Comparison of ENCODE assay signal across 10 mouse cellular contexts in genomic region chr8:83568128-83568527, GRCm38 (mm10). TPM values are rescaled to one million over a fixed set of nuclear protein-coding genes. Genes with fewer than 3 reads are reported as not detected.
DNase-seq lines count a peak whose midpoint lies in the region; ATAC-seq lines count a peak whose summit lies in the region.
"Had no signal": no experiment of that assay in that cellular context is flagged by ENCODE, and none has a peak within 500 bp of the region (broad histone marks: within the 10 kb centered on the region; RNA-seq: fewer than 3 reads in every experiment).

No protein-coding gene starts in this region.

- H3K27me3 ChIP-seq in embryonic facial prominence, embryonic 12.5 days: no peaks in the 10 kb centered on the region
- no peaks in the 10 kb centered on the region for H3K27me3 ChIP-seq in limb, embryonic 13.5 days

- peaks cover 16% of the 10 kb centered on the region for H3K4me1 ChIP-seq in embryonic facial prominence, embryonic 12.5 days
- peaks cover 12% of the 10 kb centered on the region for H3K4me1 ChIP-seq in limb, embryonic 13.5 days

- ATAC-seq in embryonic facial prominence, embryonic 12.5 days (ENCODE audit: insufficient number of reproducible peaks, insufficient read depth, low FRiP score, low TSS enrichment): no peak
- ATAC-seq in limb, embryonic 13.5 days (ENCODE audit: low FRiP score, low read depth): no peak
- ATAC-seq in activated CD4-positive, CD25-positive, alpha-beta regulatory T cell, adult 4 months: no peak

- no peaks in the 10 kb centered on the region for H3K9me3 ChIP-seq in embryonic facial prominence, embryonic 12.5 days
- no peaks in the 10 kb centered on the region for H3K9me3 ChIP-seq in limb, embryonic 13.5 days

- peak; percentile 7 for DNase-seq in kidney, adult 9 months
- no peak for DNase-seq in kidney, adult 8-10 months
- DNase-seq in R1 (ENCODE audit: low read depth, low spot score): peak; percentile 63
- no peak for DNase-seq in ovary, postnatal 10 days (ENCODE audit: low spot score)
- no peak for DNase-seq in gastrocnemius, postnatal 25 days
- DNase-seq: thymus, adult 2 months had no signal

- no peak overlapping the region for H3K4me3 ChIP-seq in embryonic facial prominence, embryonic 12.5 days
- H3K4me3 ChIP-seq in limb, embryonic 13.5 days: peak overlapping the region; percentile 65; the same call in 1 of the 2 replicates

- 71% methylated on average over 5 of the region's 5 CpGs for whole genome bisulfite sequencing in embryonic facial prominence, embryonic 12.5 days
- 67% methylated on average over 5 of the region's 5 CpGs for WGBS in limb, embryonic 13.5 days

- H3K9ac ChIP-seq in embryonic facial prominence, embryonic 12.5 days: no peak overlapping the region
- H3K9ac ChIP-seq in limb, embryonic 13.5 days: peak overlapping the region; percentile 84

- H3K4me2 ChIP-seq in embryonic facial prominence, embryonic 12.5 days (replicated peaks): peak overlapping the region; percentile 87
- peak overlapping the region; percentile 92 for H3K4me2 ChIP-seq in limb, embryonic 13.5 days (replicated peaks)

- peaks cover 47% of the 10 kb centered on the region for H3K36me3 ChIP-seq in embryonic facial prominence, embryonic 12.5 days
- peaks cover 46% of the 10 kb centered on the region for H3K36me3 ChIP-seq in limb, embryonic 13.5 days

- no peak overlapping the region for H3K27ac ChIP-seq in embryonic facial prominence, embryonic 12.5 days
- no peak overlapping the region for H3K27ac ChIP-seq in limb, embryonic 13.5 days

RNA-seq across cellular contexts. Expression of gene Ndufb7, which starts 1.7 kb away (rescaled TPM):
- polyA plus RNA-seq in embryonic facial prominence, embryonic 12.5 days (2016; fragmentation: Nextera tagmentation; extraction: Ambion mirVana): 312 and 333 TPM in 2 replicates
- polyA plus RNA-seq in limb, embryonic 13.5 days (2015; fragmentation: Nextera tagmentation; extraction: Ambion mirVana): 282 and 290 TPM in 2 replicates
- 100 to 1,000 TPM; 349 to 360 TPM for total RNA-seq in gastrocnemius, postnatal 25 days (2021)
- 100 to 1,000 TPM; 350 to 354 TPM for polyA plus RNA-seq in activated CD4-positive, CD25-positive, alpha-beta regulatory T cell, adult 4 months (2017; shearing (Covaris generic))

RNA-seq across cellular contexts. Expression of gene Olfr370, which starts 32.5 kb away (rescaled TPM):
- polyA plus RNA-seq in embryonic facial prominence, embryonic 12.5 days (2016; fragmentation: Nextera tagmentation; extraction: Ambion mirVana): not detected in 2 replicates
- polyA plus RNA-seq in limb, embryonic 13.5 days (2015; fragmentation: Nextera tagmentation; extraction: Ambion mirVana): not detected in 2 replicates
- total RNA-seq in gastrocnemius, postnatal 25 days (2021): not detected
- not detected for polyA plus RNA-seq in activated CD4-positive, CD25-positive, alpha-beta regulatory T cell, adult 4 months (2017; shearing (Covaris generic))
- polyA plus RNA-seq: neural tube, embryonic 14.5 days; thymus, adult 2 months had no signal

RNA-seq across cellular contexts. Expression of gene Tecr, which starts 39.6 kb away (rescaled TPM):
- 588 TPM in 2 replicates for polyA plus RNA-seq in embryonic facial prominence, embryonic 12.5 days (2016; fragmentation: Nextera tagmentation; extraction: Ambion mirVana)
- polyA plus RNA-seq in limb, embryonic 13.5 days (2015; fragmentation: Nextera tagmentation; extraction: Ambion mirVana): 578 and 605 TPM in 2 replicates
- 100 to 1,000 TPM; 313 to 489 TPM for total RNA-seq in gastrocnemius, postnatal 25 days (2021)
- 100 to 1,000 TPM; 421 to 424 TPM for polyA plus RNA-seq in activated CD4-positive, CD25-positive, alpha-beta regulatory T cell, adult 4 months (2017; shearing (Covaris generic))

RNA-seq across cellular contexts. Expression of gene Dnajb1, which starts 39.9 kb away (rescaled TPM):
- 69.0 and 75.4 TPM in 2 replicates for polyA plus RNA-seq in embryonic facial prominence, embryonic 12.5 days (2016; fragmentation: Nextera tagmentation; extraction: Ambion mirVana)
- 67.0 and 72.5 TPM in 2 replicates for polyA plus RNA-seq in limb, embryonic 13.5 days (2015; fragmentation: Nextera tagmentation; extraction: Ambion mirVana)
- 1 to 10 TPM; 4.6 to 6.0 TPM for total RNA-seq in gastrocnemius, postnatal 25 days (2021)
- 10 to 100 TPM; 40.7 to 44.0 TPM for polyA plus RNA-seq in activated CD4-positive, CD25-positive, alpha-beta regulatory T cell, adult 4 months (2017; shearing (Covaris generic))

Comparison
In these comparisons a context has a peak if more than half of its experiments do, and no peak if none do; other contexts are left out.
1. DNase-seq: peak in kidney, adult 9 months (single experiment) and R1 (single experiment); none in kidney, adult 8-10 months (0 of 2), ovary, postnatal 10 days (single experiment) and gastrocnemius, postnatal 25 days (single experiment).